Mouse (Mus musculus) cortical plate, adult 2 months (tissue): ENCODE measurements around the gene Srgap1.

Experiments
- CTCF ChIP-seq: fragments of 200-500 bp; IDR thresholded peaks from 2 replicates; pipeline ENCODE4 v1.5.1; 2011; ENCODE audit warnings: mild to moderate bottlenecking, control low read depth, low read length; ENCODE audit not compliant: insufficient read depth; ENCODE audit errors: extremely low read depth
- POLR2A ChIP-seq: fragments of 200-500 bp; IDR thresholded peaks from 2 replicates; pipeline ENCODE4 v1.6.1; 2011; ENCODE audit warnings: mild to moderate bottlenecking, low read length, control low read depth; ENCODE audit not compliant: insufficient read depth; ENCODE audit errors: extremely low read depth

GRCm38 (mm10) chr10:121986997-121987396 lies 60.1 kb downstream of the Srgap1 start:
- TF ChIP-seq POLR2A (no peak), CTCF (no peak)
